Comparison of ENCODE assay signal across 9 mouse cellular contexts in genomic region chr9:102771308-102771895, GRCm38 (mm10). TPM values are rescaled to one million over a fixed set of nuclear protein-coding genes. Genes with fewer than 3 reads are reported as not detected.
DNase-seq lines count a peak whose midpoint lies in the region; ATAC-seq and TF ChIP-seq lines count a peak whose summit lies in the region.
"Had no signal": no experiment of that assay in that cellular context is flagged by ENCODE, and none has a peak within 500 bp of the region (broad histone marks: within the 10 kb centered on the region; RNA-seq: fewer than 3 reads in every experiment).

No protein-coding gene starts in this region.

- H3K27me3 ChIP-seq in heart, embryonic 14.5 days (ENCODE audit: control insufficient read depth, insufficient read depth, low read length): no peaks in the 10 kb centered on the region
- no peaks in the 10 kb centered on the region for H3K27me3 ChIP-seq in intestine, embryonic 14.5 days (replicated peaks; ENCODE audit: control insufficient read depth, insufficient read depth, low read length)
- H3K27me3 ChIP-seq in lung, postnatal 0 days (replicated peaks; ENCODE audit: insufficient read depth, low read length): no peaks in the 10 kb centered on the region

- H3K27ac ChIP-seq in heart, embryonic 14.5 days (replicated peaks in 1 of 2; ENCODE audit: control insufficient read depth in 1 of 2, insufficient read depth in 1 of 2, low read depth in 2 of 2, low read length in 2 of 2): no peak overlapping the region
- no peak overlapping the region for H3K27ac ChIP-seq in intestine, embryonic 14.5 days (ENCODE audit: low read depth)
- no peak overlapping the region for H3K27ac ChIP-seq in lung, postnatal 0 days (ENCODE audit: low read length)

- H3K4me1 ChIP-seq in heart, embryonic 14.5 days (ENCODE audit: control insufficient read depth in 2 of 2, insufficient read depth in 2 of 2, low read length in 2 of 2): peaks cover 17 to 27% of the 10 kb centered on the region in 2 experiments
- peaks cover 17% of the 10 kb centered on the region for H3K4me1 ChIP-seq in intestine, embryonic 14.5 days (replicated peaks; ENCODE audit: control insufficient read depth, insufficient read depth, low read length)
- H3K4me1 ChIP-seq in lung, postnatal 0 days (ENCODE audit: insufficient read depth, low read depth, low read length): no peaks in the 10 kb centered on the region

- WGBS in heart, embryonic 14.5 days: 32% methylated on average over 21 of the region's 21 CpGs
- WGBS in intestine, embryonic 14.5 days: 23% methylated on average over 21 of the region's 21 CpGs
- 24% methylated on average over 21 of the region's 21 CpGs for whole genome bisulfite sequencing in lung, postnatal 0 days

- DNase-seq in heart, postnatal 25 days (ENCODE audit: low spot score): no peak
- peak; percentile 78 for DNase-seq in 3134 (ENCODE audit: extremely low read depth, insufficient read length, low spot score)
- DNase-seq in intestine, embryonic 14.5 days (ENCODE audit: low spot score): no peak
- DNase-seq in lung, postnatal 0 days (ENCODE audit: low spot score): peak; percentile 79
- no peak for DNase-seq in left cerebral cortex, postnatal 25 days (ENCODE audit: low spot score in 2 of 2)
- DNase-seq in cerebellum, adult 9-11 months: no peak
- no peak for DNase-seq in adrenal gland, postnatal 25 days
- DNase-seq: liver had no signal

- no peak for ATAC-seq in heart, embryonic 14.5 days (ENCODE audit: insufficient number of reproducible peaks, insufficient read depth, low FRiP score, low read depth)
- ATAC-seq in intestine, embryonic 14.5 days (replicated peaks; ENCODE audit: low FRiP score, low TSS enrichment, low read depth): peak; percentile 82; the same call in 1 of the 2 replicates
- peak; percentile 89 for ATAC-seq in lung, postnatal 0 days

- H3K9ac ChIP-seq in heart, embryonic 14.5 days (ENCODE audit: low read length): peak overlapping the region; percentile 25; the same call in 1 of the 2 replicates
- no peak overlapping the region for H3K9ac ChIP-seq in intestine, embryonic 14.5 days (ENCODE audit: low read length)
- no peak overlapping the region for H3K9ac ChIP-seq in lung, postnatal 0 days (replicated peaks; ENCODE audit: low read depth)

- no peaks in the 10 kb centered on the region for H3K9me3 ChIP-seq in heart, embryonic 14.5 days (ENCODE audit: control insufficient read depth, low read length)
- no peaks in the 10 kb centered on the region for H3K9me3 ChIP-seq in intestine, embryonic 14.5 days (ENCODE audit: control insufficient read depth, low read length)
- H3K9me3 ChIP-seq in lung, postnatal 0 days (ENCODE audit: low read length): no peaks in the 10 kb centered on the region

- no peak overlapping the region for H3K4me3 ChIP-seq in heart, embryonic 14.5 days (ENCODE audit: control insufficient read depth in 1 of 2, insufficient read depth in 1 of 2, low read depth in 1 of 2, low read length in 2 of 2)
- H3K4me3 ChIP-seq in intestine, embryonic 14.5 days (ENCODE audit: low read depth, low read length): no peak overlapping the region
- no peak overlapping the region for H3K4me3 ChIP-seq in lung, postnatal 0 days (ENCODE audit: low read depth, low read length)

- TF ChIP-seq EP300 in lung, postnatal 0 days (IDR thresholded peaks at IDR 0.05): peak; percentile 41

- intact Hi-C loops in heart, postnatal 25 days (cut with DNase I): no loop called here
- intact Hi-C loops in left cerebral cortex, postnatal 25 days (cut with DNase I): no loop called here

- TF ChIP-seq CTCF in lung, postnatal 0 days (IDR thresholded peaks at IDR 0.05): no peak

- H3K4me2 ChIP-seq in heart, embryonic 14.5 days (ENCODE audit: low read length): peak overlapping the region; percentile 46
- peak overlapping the region; percentile 32 for H3K4me2 ChIP-seq in intestine, embryonic 14.5 days (ENCODE audit: low read length)
- peak overlapping the region; percentile 0; the same call in 1 of the 2 replicates for H3K4me2 ChIP-seq in lung, postnatal 0 days (replicated peaks; ENCODE audit: low read depth, low read length)

- H3K36me3 ChIP-seq in heart, embryonic 14.5 days (ENCODE audit: control insufficient read depth, insufficient read depth, low read length): no peaks in the 10 kb centered on the region
- no peaks in the 10 kb centered on the region for H3K36me3 ChIP-seq in intestine, embryonic 14.5 days (ENCODE audit: control insufficient read depth, insufficient read depth, low read length)
- H3K36me3 ChIP-seq in lung, postnatal 0 days (ENCODE audit: insufficient read depth, low read length): no peaks in the 10 kb centered on the region

RNA-seq across cellular contexts. Expression of gene Amotl2, which starts 54.9 kb away (rescaled TPM):
- polyA plus RNA-seq in heart, embryonic 14.5 days (2014; fragmentation: Nextera tagmentation; extraction: Ambion mirVana): 33.5 and 36.3 TPM in 2 replicates
- 10 to 100 TPM; 56.4 to 59.5 TPM for total RNA-seq in heart, postnatal 25 days (2021)
- polyA plus RNA-seq in intestine, embryonic 14.5 days (2014; fragmentation: Nextera tagmentation; extraction: Ambion mirVana): 29.3 and 33.6 TPM in 2 replicates
- polyA plus RNA-seq in lung, postnatal 0 days (2015; fragmentation: Nextera tagmentation; extraction: Ambion mirVana): 50.3 and 56.3 TPM in 2 replicates
- total RNA-seq in left cerebral cortex, postnatal 25 days (2021): 10 to 100 TPM; 18.7 to 18.8 TPM
- 231 and 242 TPM in 2 replicates for total RNA-seq in adrenal gland, postnatal 25 days (2021)

Comparison
In these comparisons a context has a peak if more than half of its experiments do, and no peak if none do; other contexts are left out.
1. DNase-seq: peak in 3134 (single experiment) and lung, postnatal 0 days (single experiment); none in heart, postnatal 25 days (single experiment), intestine, embryonic 14.5 days (single experiment), left cerebral cortex, postnatal 25 days (0 of 2), cerebellum, adult 9-11 months (single experiment) and adrenal gland, postnatal 25 days (single experiment).
2. Peak in every context shown above with its lines, with median percentiles within 50 percentile points of each other: H3K4me2 ChIP-seq.